Mouse (Mus musculus): ENCODE measurements around the gene Srgap3.
A peak's percentile ranks its signal among the peaks of the same experiment; 100 is the strongest.
"Not testable (repeated sequence)": the region's sequence is repeated elsewhere in the genome, so short reads cannot be mapped to it uniquely, and the experiment has no call there.

Srgap3 gene

DNA sequence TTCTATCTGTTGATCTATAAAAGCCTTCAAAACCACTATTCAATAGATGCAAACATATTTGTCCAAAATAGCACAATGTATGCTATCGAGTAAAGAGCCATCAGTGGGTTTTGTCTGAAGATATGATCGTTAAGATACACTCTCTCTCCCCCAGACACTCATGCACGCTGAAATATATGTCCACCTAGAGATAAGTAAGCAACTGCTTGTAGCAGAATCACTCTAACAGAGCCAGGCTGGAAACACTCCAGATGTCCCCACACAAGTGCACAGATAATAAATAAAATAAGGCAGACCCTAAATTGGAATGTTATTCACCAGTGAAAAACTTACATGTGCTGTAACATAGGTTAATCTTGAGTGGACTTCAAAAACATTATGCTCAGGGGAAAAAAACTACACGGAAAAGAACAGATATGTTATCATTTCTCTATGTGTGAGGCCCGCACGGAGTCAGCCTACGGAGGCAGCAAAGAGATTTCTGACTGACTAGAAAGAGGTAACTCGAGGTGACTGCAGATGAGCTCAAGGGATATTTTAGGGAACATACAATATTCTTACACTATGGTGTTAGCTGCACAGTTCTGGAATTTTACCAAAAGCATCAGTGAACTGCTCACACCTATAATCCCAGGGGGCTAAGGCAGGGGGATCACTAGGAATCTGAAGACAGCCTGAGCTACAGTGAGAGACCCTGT, 39.0 kb downstream of the Srgap3 start:
- no peak for DNase-seq

DNA sequence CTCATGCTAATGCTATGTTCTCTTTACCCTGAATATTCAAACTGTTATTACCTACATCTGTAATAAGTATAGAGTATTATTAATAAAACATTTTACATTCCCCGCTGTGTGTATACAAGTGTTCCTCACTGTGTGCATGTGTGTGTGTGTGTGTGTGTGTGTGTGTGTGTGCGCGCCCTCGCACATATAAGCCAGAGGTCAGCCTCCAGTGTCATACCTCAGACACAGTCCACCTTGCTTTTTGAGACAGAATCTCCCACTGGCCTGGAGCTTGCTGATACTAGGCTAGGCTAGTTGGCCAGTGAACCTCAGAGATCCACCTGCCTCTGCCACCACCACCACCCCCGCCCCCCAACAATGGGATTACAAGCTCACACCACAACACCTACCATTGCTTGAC, 43.3 kb downstream of the Srgap3 start:
- DNase-seq: no peak

DNA sequence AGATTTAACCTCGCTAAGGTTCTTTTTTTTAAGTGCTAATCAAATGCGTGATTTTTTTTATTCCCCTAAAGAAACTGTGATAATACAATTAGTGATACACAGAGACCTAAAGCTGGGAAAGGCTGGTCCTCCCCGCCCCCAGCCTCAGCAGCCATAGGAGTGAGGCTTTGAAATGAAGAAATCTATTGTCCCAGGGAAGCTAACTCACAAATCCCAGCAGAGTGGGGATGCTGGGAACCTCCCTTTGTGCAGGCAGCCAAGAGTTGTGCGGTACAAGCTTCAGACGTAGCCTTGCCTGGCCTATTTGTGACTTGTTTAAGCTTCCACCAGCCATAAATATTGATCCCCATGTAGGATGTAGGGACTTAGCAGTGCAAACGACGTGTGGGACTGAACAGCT, 43.8 kb downstream of the Srgap3 start:
- peak; percentile 57 for DNase-seq

DNA sequence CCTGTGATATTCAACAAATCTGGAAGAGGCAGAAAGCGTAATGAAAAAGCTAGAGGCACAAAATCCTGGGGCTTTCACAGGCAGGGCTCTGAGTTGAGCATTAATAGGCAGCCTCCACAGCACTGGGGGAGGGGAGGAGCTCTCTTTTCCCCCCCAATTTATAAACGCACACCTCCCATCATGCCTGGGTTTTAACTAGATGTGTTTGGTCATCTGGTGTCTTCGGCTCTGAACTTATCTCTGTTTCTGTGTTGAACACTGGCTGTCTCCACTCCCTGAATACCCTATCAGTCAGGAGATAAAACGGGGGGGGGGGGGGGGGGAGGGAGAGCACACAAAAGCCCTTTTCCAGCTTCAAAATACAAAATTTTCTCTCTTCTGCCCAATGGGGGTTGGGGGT, 44.3 kb downstream of the Srgap3 start:
- no peak for DNase-seq

DNA sequence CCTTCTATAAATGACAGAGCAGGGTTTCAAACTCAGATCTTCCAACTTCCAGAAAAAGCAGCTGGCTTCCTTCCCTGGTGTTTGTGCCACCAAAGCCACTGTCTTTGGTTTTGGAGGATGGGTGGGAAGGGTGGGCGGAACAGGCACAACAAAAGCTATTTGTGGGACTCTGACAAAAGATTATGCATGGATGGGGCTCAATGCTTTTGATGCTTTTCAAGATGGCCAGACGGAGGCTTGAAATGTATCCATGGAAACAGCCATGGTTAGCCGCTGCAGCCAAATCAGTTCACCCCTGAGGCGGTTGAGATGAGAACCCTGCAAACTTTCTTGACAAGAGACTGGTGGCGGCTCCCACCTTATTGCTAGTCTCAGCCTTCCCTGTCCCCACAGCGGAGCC, 46.8 kb downstream of the Srgap3 start:
- DNase-seq: peak; percentile 62

DNA sequence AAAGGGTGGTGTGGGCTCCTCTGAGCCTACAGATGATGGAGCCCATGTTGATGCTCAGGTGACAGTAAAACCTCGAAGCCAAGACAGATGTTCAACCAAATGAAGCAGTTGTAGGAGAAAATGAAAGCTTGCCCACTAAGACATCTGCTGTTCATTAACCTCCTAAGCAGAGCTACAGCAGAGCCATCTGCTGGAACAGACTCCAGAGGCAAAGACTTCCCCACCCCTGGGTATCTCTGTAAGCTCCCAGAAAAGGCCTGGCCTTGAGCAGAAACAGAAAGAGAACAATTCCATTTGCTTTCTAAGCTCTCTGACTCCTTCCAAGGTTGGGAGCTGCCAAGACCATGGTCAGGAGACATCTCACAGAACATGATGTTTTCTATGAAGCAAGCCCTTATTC, 47.4 kb downstream of the Srgap3 start:
- peak; percentile 40 for DNase-seq

DNA sequence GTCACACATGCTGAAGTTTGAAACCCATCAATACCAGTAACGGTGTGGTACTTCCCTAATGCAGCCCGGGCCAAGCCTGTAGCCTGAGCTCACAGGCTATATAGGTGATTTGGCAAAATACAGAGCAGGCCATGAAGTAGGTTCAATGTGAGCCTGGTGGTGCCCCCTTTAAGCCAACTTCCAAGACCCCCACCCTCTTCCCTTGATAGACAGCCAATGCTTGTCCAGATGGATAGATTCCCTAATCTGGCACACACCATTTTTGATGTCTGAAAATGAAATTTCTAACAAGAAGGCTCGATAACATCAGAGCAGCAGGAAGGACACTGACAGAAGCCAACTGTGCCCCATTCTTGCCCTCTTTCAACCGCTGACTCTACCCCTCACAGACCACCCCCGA, 47.8 kb downstream of the Srgap3 start:
- DNase-seq: no peak

DNA sequence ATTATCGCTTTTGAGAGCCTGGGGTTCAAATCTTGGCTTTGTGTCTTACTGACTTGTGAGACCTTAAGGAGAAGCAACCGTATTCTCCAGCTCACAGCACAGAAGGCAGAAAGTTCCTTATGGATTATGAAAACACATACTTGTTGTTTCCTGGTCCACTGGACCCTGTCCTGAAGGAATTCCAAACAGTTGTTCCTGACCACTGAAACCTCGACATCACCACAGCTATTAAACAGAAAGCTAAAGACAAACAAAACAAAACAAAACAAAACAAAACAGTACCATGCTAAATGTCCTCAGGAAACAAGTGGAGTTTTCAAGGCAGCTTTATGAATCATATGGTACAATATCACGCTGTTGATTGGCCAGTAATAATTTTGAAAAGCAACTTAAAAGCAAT, 48.6 kb downstream of the Srgap3 start:
- DNase-seq: no peak

DNA sequence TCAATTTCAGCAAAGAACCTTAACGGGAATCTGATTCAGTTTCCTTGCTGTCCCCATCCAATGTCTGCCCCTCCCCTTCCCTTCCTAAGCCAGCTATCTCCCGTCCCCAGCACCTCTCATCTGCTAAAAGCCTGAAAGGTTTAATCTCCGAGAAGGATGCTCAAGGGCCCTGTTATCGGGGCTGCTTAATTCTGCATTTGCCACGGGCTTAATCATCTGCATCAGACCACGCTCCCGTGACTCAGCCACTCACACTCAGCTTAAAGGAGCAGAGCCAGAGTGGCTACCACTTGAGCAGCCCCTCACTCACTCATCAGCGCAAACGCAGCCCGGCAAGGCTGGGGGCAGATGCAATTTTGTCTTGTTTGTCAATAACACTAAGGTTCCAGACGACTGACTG, 50.7 kb downstream of the Srgap3 start:
- DNase-seq: peak; percentile 81

DNA sequence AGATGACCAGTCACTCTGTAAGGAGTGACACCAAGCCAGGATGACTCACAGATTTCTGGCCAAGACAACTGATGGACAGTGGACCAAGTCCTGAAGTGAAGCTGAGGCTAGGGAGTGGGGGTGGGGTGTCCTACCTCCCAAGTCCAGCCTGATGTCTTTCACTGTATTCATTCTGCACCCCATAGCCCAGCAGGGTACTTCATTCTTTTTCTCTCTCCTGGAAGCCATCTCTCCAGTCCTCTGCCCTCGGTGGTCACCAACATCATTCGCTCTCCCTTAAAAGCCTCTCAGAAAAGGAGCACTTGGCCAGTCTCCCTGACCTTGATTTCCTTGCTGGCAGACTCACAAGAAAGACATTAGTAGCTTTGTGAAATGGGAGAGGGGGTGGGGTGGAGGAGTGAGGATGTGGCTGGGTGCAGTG, 56.7 kb downstream of the Srgap3 start:
- DNase-seq: no peak

DNA sequence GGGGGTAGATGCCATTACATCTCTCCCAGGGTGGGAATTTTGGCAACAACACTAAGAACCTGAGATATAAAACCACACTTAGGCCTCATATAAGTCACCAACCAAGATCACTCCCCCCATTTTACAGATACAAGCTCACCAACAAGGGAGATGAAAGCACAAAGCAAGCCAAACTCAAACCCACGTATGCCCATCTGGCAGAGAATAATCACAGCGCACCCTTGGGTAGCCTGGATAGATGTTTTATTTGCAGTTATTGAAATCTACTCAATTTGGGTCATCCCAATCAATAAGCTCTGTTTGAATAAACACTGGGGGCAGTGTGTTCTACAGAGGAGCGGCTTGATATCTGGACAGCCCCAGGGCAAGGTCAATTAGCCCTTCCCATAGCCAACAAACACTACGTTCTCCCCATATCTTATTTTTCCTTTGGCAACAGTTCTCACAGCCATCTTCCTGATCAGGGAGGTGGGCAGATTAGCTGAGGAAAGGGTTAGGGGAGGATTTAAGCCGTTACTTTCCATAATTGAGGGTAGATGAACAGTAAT, 63.4 kb downstream of the Srgap3 start:
- DNase-seq: no peak

DNA sequence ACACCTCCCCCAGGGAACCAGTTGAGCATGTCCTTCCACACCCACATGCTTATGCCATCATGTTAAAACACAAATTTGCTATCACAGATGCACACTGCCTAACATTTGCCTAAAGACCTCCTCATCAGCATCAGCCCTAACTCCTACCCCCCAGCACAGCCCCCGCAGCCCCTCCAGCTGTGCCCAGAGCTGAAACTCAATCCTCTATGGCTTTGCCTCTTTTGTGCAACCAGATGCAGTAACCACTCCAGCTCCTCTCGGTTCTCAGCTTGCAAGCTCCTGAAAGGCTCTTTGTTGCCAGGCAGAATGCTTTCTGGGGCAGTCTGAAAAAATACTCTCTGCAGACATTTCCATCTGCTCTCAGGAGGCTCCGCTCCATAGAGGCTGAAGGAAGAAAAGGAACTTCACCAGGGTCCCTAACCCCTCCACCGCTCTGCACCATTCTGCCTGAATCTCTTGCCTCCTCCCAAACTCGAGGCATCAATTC, 67.0 kb downstream of the Srgap3 start:
- peak; percentile 58 for DNase-seq

DNA sequence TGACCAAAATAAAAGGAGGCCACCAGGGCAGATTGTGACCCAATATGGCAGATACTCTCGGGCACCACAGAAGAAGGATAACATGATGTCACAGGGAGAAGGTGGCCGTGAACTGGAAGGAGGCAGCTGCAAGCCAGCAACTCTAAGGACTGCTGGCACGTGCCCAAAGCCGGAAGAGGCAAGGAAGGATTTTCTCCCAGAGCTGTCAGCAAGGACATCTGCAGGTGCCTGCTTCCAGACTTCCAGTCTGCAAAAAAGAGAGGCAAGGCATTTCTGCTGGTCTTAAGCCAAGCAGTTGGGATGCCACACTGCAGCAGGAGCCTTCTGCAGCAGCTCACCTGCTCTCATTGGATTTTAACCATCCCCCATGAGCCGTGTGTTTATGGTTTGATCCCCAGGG, 67.9 kb downstream of the Srgap3 start:
- no peak for DNase-seq

DNA sequence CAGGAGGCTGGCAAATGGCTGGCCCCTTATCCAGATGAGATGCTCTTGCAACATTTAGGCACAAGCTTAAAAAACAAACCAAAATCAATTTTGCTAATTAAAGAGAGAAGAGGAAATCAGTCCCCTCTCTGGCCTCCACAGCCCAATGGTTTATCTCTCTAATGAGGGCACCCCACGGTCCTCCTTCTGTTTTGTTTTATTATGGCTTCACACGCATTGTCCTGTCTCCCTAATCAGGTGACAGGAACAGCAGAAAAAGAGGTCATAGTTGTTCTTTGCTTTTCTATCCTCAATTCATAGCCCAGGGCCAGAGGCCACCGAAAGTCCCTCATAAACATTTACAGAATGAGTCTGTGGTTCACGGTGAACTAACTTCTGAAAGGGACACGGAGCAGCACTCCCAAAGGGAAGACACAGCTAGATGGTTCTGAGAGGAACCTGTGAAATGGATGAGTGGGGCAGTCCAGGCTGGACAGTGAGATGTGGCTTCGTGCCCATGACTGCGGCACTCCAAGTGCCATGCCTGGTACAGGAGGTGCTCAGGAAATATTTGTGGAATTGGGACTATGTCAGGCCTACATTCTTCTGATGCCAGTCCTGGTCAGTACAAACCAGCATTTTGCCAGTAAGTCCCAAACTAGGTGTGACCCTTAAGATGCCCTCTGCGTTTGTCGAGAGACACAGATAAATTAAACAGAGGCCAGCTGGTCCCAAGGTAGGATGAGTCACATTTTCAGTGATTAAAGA, 73.8 kb downstream of the Srgap3 start:
- peak; percentile 57 for DNase-seq

DNA sequence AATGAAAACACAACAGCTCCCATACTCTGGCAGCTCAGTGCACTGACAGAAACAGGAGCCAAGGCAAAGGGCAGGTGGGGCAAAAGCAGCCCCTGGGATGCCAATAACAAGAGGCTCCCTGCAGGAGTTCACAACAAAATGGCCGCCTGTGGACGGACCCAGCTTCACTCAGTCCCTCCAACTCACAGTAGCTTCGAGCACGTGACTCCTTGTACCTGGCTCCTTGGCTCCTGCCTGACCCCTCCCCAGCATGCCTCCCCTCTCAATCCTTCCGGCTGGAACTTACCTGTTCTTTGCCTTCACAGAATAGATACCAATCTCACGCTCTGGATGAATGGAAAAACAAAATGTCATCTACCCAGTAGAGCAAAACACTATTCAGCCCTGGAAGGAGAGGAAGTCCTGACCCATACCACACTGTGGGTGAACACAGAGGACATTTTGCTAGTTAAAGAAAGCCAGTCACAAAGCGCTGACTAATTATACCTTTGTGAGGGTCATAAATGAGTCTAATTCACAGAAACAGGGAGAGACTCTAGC, 75.8 kb downstream of the Srgap3 start:
- DNase-seq: no peak

DNA sequence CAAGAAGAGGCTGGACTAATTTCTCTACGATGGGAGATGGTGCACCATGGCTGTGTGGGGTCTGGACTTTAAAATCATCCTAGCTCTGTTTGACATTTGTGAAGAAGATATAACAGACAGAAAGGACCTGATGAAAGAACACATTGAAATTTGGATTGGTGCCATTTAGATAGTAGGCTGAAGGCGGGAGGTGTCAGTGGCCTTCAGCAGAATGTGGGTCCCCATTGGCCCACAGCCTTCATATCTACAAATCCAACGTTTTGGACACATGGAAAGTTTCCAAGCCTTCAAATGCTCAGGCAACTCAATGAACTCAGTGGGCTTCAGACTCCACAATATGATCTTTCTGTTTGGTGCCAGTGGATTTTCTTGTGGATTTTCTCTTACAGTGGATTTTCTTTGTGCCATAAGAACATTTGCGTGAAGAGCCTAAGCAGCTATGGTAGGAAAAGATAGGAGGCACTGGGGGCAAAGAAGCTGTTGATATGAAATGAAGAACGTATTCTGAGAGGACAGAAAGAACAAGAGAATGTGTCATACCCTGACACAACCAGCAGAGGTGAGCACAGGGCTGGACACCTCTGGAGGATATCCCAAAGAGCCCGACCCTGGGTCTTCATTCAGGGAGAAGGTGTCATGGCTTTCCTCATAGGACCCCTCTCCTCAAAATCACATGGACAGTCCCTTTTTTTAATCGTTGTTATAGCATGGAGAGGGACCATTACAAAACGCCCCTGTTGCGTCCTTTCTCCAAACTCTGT, 78.7 kb downstream of the Srgap3 start:
- no peak for DNase-seq

DNA sequence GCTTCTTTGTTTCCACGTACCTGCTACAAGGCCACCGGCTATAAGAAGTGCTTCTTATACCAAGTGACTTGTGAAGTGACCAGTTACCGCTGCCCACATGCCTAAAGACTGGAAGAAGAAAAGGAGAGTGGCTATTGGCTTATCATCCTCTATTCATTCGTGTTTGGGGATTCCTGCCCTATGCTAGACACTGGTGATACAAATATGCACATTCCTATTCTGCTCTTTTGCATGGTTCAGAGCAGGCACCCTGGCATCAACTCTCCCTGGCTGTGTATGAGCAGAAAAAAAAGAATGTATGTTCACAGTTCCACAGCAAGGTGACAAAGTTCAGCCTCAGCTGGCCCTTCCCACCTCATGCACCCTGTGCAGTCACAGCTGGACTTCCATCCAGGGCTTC, 81.0 kb downstream of the Srgap3 start:
- DNase-seq: no peak

DNA sequence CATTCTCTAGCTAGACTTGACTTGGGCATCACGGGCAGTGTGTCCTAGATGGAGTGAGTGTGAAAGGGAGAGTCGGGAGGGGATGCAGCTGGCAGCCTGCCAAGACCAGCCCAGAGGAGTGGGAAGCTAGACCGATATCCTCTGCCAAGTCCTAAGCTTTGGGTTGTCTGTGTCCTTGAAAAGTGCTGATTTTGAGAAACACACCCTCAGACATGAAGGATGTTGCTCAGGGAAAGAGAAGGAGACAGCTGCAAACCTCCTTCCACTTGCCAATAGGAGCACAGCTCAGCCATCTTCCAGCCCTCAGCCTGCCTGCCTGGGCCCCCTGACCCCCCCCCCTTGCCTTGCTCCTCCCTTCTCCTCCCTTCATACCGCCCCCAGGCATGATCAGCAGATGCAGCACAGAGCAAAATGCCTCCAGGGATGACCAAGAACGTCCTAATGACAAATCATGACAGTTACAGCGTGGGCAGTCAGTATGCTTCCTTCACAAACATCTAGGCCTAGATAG, 82.0 kb downstream of the Srgap3 start:
- DNase-seq: peak; percentile 83

DNA sequence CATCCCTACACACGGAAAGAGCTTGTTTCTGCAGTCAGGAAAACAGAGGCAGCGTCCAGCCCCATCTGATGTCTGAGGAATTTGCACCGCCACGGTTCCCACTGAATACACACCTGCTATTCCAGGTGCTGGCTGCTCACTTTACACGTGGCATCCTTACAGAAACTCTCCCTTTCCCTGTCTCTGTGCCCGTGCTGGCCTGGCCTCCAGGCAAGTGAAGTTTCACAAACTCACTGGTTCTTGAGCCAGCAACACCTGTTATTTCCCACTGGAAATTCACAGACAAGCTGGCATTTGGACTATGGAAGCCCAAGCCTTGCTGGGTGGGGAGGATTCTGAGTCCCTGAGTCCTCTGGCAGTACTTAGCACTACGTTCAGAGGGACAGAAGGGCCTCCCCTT, 84.6 kb downstream of the Srgap3 start:
- DNase-seq: no peak

DNA sequence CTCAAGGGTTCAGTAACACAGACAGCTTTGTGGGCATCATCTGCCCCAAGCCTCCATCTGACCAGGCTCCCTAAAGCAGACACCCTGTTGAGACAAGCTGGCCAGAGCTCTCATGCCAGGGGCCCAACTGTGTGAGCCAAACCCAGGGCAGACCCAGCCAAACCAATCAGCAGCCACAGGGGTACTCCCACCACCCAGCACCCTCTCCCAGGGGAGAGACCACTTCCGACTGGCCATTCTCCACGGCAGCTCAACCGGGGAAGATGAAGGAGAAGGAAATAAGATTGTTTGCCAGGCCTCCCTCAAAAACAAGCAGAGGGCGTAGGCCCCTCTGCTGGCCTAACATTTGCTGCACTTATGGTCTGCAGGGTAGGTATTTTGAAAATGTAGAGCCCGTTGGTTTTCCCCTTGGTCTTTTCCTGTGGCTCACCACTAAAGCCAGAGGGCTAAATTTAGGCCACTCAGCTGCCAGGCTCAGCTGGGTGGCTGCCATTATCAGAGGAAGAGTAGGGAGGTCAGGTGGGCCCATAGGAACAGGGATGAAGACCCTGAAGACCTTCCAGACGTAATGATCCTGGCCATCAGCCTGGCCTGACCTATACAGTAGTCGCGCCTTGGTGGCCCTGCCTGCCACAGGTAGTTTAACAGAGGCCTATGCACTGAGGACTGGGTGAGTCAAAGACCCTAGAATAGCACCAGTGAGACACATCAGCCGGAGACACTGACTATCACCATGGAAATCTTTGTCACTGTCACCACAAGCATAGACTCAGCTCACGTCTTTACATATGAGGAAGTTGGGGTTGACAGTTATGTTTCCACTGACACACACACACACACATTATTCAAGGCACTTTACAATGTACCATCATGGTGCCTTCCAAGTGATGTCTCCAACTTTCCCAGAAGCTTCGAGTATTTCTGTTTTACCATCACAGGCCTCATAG, 85.4 kb downstream of the Srgap3 start:
- no peak for DNase-seq

DNA sequence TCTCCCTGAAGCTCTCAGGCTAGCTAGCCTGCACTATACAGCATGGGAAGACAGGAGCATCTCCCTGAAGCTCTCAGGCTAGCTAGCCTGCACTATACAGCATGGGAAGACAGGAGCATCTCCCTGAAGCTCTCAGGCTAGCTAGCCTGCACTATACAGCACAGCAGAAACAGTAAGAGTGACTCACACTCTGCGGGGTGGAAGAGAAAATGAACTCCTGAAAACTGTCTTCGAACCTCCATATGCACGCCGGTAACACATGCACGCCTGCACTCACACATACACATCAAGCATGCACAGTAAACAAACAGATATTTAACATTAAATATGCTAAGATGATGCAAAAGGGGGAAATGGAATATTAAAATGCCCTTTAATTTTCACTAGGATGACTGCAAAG, 86.8 kb downstream of the Srgap3 start:
- DNase-seq: not testable (repeated sequence)

DNA sequence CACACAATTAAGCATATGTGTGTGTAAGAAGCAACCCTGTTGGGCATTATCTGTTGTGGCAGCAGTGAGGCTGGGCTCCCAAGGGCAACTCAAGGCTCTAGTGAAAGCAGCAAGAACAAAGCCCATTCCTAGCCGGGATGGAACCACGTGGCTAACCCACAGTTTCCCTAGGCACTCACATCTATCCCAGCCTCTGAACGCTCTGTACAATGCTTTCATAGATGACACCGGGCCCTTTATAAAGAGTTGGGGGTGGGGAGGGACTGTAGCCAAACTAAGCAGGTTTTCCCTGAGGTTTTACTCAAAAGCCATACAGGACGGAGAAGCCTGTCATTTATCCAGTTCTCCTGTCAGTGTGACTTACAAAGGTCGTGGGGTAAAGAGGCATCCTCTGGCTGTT, 90.0 kb downstream of the Srgap3 start:
- peak; percentile 50 for DNase-seq

Data from retina, postnatal 1 day (tissue).